Mouse (Mus musculus): Measurements from ENCODE around the gene Csf1.

GRCm38 (mm10) chr3:107792736-107793135 is 32.5 kb upstream of the Csf1 start:
- TF ChIP-seq EP300 (optimal IDR thresholded peaks at IDR 0.05) (no peak), CTCF (IDR thresholded peaks at IDR 0.05; ENCODE audit: low read depth) (no peak)
